Mouse (Mus musculus) adipocyte (in vitro differentiated cells): ENCODE results near the gene Eme2.

ENCODE experiments used
- DNase-seq: peaks from one replicate; pipeline ENCODE4 v3.0.0-alpha.2; 2016; ENCODE audit warnings: low spot score

Gene Eme2

GRCm38 (mm10) chr17:24896241-24896992, 1.5 kb upstream of the Eme2 start, which contains the start of gene Nme3:
Gene Nme3, plus strand, starts transcription at chr17:24896500.
- DNase-seq = peak; percentile 74

GRCm38 (mm10) chr17:24895571-24896240, 819 bp upstream of the Eme2 start:
- DNase-seq = peak; percentile 63

GRCm38 (mm10) chr17:24894061-24894994, 559 bp downstream of the Eme2 start:
- peak; percentile 34 for DNase-seq

- no peak for DNase-seq
These were observed 1.6 kb downstream of the Eme2 start for GRCm38 (mm10) chr17:24893276-24893675.

- no peak for DNase-seq
These were observed 2.1 kb downstream of the Eme2 start for GRCm38 (mm10) chr17:24892785-24893184.

- DNase-seq = no peak
These were observed 3.6 kb downstream of the Eme2 start for GRCm38 (mm10) chr17:24891321-24891720.

GRCm38 (mm10) chr17:24890151-24891092, 4.5 kb downstream of the Eme2 start:
- no peak for DNase-seq

GRCm38 (mm10) chr17:24888862-24889261, 6.0 kb downstream of the Eme2 start:
- DNase-seq = no peak

- peak; percentile 31 for DNase-seq
These were observed 7.4 kb downstream of the Eme2 start for GRCm38 (mm10) chr17:24887291-24888080.

- DNase-seq = no peak
These were observed 8.0 kb downstream of the Eme2 start for GRCm38 (mm10) chr17:24886932-24887271.

- DNase-seq = peak; percentile 100
These were observed 8.6 kb downstream of the Eme2 start, which contains the start of the genes Nubp2 and Spsb3 for GRCm38 (mm10) chr17:24886134-24886931. Gene Nubp2, minus strand, starts transcription at chr17:24886349. Gene Spsb3, plus strand, starts transcription at chr17:24886643.

- DNase-seq = no peak
These were observed 9.3 kb downstream of the Eme2 start for GRCm38 (mm10) chr17:24885356-24886133.

- no peak for DNase-seq
These were observed 10.5 kb downstream of the Eme2 start for GRCm38 (mm10) chr17:24884391-24884790.

GRCm38 (mm10) chr17:24881738-24882440, 13.0 kb downstream of the Eme2 start:
- DNase-seq = peak; percentile 73

- DNase-seq = peak; percentile 70
These were observed 16.4 kb downstream of the Eme2 start for GRCm38 (mm10) chr17:24878531-24878930.

- DNase-seq = peak; percentile 56
These were observed 16.8 kb downstream of the Eme2 start for GRCm38 (mm10) chr17:24878117-24878397.

- peak; percentile 70 for DNase-seq
These were observed 17.4 kb downstream of the Eme2 start for GRCm38 (mm10) chr17:24877336-24878116.
